Mouse (Mus musculus): ENCODE measurements around the gene Fam178b.

The Fam178b gene

DNA sequence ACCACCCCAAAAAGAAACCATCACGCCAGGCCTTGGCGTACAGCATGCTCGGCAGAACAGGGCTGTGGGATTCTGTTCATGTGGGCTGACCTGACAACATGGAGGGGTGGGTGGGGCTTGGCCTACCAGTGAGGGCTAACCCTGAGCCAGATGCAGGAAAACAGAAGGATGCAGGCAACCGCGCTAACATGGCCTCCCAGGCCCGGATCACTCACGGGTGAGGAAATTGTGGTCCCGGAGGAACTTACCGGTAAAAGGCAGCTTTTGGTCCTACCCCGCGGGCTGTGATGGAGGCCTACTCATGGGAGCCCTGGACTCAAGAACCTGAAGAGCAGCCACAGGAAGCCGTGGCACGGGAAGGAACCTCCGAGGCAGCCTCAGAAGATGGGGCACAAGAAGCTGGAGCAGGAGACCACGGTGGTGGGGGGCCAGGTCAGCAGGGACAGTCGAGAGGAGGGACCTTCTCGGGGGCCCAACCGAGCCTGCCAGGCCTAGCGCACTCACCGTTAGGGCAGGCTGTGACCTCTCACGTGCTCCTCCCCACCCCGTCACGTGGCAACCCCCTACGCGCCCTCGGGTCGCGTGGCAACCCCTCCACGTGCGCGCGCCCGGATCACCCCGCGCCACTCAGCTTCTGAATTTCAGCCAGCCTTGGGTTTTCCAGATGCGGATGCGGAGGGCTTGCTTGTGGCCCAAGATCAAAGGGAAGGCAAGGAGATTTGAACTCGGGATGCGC, at the start of gene Fam178b:
Gene Fam178b (minus strand): TSS at position 564 of the 736 bp plus-strand sequence.
- no peak for DNase-seq

DNA sequence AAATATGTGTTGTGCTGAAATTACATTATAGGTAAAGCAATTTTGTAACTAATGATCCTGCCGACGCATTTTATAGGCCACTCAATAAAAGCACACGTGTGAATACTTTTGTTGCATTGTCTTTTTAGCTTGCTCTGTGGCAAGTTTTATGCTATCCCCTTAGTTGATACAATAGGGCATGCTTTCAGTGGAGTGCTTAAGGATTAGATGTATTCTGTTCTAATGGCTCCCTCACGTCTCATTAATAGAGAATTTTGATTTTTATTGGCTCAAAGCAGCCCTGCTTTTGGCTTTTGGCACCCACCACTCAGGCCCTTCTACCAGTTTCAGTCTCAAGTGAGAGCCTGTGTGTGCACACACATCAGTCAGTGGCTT, 41.1 kb upstream of the Fam178b start:
- DNase-seq, result no peak

DNA sequence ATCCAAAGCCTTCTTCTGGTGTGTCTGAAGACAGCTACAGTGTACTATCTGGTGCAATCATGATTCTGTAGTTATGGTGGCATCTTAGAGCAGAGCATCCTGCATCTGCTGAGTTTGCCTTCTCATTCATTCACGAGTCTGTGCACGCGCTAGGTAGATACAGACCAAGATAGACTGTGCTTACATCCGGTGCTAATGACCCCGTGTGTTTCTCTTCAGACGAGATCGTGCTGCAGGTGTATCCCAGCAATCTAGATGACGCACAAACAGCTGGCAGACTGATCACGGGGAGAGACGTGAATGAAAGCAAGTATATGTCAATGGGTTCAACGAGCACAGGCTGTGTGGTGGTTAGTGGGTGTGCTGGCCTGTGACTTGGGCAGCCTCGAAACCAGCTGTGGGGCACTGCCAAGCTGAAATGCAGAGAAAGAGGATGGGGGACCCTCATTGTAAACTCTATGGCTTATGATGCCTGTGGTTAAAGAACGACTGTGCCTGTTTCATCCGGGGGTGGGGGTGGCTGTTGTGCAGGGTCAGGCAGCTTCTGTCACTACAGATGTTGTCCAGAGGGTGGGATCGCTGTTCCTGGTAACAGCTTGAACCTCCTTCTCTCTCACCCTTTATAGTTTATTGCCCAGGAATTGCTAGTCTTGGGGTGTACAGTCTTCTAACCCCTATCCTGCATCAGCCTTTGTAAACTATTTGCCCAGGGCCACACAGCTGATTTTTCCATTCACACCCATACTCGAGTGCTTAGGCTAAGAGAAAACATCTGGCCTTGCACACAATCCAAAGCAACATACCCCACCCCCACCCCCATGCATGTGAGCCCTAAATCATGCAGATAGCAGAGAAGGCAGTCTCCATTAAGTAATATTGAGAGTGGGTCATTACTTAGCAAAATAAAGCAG, 40.4 kb upstream of the Fam178b start:
- no peak for DNase-seq

DNA sequence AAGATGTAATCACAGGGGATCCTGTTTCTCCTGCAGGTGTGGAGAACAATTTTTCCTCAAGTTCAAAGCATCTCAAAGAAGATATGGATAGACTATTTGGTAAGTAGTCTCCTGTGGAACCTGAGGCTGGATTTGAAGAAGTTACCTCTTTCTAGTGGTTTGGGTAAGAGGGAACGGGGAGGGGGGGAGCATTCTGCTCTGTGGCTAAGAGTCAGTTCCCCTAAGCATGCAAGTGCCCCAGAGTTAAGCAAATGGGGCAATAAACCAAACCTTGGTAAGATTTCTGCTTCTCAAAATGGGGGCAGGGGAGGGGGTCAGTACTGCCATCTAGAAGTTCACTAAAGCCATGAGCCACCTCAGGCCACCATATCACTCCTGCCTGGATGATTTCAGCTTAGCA, 35.8 kb upstream of the Fam178b start:
- no peak for DNase-seq

DNA sequence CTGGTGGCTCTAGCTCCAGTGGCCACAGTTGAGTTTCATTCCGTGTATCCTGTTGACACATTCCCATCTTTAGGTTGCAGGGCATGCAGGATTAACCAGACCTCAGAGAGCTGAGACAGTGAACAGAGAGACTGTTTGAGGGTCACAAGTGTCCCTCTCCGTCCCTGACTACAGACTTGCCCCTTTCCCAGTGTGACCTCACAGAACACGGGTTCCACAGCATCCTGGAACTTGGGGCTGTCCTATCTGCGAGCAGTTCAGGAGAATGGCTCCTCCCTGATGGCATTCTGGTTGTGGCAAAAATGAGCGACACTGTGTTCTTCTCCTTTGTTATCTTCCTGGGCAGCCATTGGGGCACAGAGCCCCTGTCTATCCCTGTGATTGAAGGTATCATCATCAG, 31.3 kb upstream of the Fam178b start, which contains the start of gene Actr1b:
Gene Actr1b (minus strand): TSS at position 112 of the 400 bp plus-strand sequence.
- no peak for DNase-seq

DNA sequence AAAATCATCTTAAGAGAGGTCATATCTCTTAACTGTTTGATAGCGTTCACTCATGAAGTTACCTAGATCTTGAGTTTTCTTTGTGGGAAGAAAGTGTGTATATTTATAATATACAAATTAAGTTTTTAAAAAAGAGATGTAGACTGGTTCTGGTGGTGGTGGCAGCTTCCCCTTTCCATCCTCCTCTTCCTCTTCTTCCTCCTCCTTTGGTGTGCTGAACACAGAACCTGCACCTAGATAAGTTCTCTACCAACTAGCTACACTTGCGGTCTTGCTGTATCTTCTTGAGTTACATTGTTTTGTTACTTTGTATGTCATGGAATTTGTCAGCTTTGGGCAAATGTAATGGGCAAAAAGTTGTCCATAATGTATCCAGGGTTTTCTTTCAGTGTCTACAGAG, 28.1 kb upstream of the Fam178b start:
- DNase-seq, result no peak

DNA sequence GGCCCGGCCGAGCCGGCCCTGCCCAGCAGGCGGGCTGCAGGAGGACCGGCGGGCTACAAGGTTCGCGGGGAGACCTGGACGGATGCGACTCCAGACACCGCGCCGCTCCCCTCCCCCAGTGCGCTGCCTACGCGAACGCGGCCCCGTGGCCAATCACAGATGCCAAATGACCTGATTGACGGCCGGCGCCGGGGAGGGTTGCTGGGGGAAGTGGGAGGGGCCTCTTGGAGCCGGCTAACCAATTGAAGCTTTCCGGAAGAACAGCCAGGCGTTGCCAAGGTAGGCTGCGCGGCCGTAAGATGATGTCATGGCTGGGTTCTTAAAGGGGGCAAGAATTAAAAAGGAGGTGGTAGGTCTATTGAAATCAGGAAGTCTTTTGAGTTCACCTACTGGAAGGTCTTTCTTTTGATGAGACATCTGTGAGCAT, 26.9 kb upstream of the Fam178b start, which contains the start of gene 4933424G06Rik:
Gene 4933424G06Rik (plus strand): TSS at position 296 of the 427 bp plus-strand sequence.
- peak; percentile 99 for DNase-seq

DNA sequence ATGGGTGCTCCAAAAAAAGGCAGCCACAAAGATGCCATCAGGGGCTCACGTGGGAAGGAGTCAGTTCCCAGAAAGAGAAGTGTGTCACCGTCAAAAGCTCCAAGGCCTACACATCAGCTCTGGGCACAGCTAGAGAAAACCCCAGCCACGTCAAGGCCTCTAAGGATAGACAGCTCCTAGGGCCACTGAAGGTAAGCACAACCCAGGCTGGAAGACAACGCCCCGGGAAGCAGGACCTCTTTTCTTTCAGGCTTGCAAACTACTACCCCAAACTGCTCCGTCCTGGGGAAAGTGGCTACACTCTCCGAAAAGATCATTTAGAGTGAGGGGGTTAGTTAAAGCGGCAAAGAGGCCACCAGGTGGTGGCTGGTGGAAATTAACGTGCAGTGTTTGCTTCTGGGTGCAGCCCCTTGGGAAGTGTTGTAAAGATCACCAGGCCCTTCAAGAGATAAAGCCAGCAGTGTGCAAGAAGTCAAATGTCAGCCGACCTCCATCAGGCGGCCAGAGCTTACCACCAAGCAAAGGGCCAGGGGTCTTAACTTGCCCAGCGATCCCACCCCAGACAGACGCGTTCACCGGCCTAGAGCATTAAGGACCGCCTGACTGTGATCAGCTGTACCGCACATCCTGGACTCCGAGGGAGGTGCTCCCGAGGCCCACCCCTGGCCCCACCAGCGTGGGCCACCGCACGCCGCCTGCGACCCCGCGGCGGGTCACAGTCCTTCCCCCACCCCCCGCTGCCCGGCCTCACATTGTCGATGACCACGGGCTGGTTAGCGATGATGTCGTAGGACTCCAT, 26.3 kb upstream of the Fam178b start:
- DNase-seq, result no peak

DNA sequence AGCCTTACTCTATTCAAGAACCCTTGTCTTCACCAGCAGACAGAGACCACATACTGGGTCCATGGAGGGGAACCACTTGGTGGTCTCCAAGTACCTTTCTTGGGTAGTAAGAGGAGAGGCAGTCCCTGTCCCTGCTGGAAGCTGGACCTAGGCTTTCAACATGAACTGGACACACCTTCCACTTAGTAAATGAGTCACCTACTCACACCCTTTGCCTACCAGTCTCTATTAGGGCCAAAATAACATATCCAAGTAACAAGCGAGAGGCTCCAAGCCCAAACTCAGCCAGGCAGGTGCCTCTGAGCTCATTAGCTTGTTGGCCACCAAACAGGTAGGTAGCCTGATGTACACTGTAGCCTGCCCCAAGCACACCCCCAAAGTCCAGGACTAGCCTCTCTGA, 25.6 kb upstream of the Fam178b start:
- DNase-seq, result no peak

DNA sequence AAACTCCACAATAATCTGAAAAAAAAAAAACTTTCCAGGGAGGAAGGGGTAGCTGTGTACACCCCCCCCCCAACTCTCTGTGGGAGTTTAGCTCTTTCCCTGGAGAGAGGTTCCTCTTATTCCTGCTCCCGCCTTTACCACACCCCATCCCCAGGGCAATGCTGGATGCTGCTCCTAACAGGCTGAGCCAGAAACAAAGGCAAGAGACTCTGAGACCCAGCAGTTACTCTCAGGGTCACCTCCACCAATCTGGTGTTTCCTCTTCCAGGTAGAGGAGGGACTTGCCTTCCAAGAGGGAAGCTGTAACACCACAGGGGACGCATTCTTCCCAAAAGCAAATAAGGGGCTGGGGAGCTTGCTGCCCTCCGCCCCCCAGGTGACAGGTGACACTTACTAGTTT, 24.8 kb upstream of the Fam178b start:
- no peak for DNase-seq

DNA sequence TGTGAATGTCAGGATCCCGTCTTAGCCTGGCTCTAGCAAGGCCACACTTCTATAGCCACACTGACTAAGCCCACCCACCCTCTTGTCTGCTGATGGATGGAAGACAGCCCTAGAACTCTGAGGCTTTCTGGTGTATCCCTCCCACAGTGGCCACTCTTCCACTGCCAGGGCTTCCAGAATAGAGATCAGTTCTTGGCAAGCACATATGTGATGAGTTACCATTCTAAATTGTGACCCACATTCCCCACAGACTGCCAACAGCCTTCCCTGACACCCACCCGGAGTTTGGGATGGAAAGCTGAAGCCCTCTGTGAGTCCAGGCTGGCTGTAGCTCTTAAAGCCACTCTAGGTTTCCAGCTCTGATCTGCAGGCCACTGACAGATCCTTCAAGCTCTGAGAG, 24.2 kb upstream of the Fam178b start:
- DNase-seq, result no peak

DNA sequence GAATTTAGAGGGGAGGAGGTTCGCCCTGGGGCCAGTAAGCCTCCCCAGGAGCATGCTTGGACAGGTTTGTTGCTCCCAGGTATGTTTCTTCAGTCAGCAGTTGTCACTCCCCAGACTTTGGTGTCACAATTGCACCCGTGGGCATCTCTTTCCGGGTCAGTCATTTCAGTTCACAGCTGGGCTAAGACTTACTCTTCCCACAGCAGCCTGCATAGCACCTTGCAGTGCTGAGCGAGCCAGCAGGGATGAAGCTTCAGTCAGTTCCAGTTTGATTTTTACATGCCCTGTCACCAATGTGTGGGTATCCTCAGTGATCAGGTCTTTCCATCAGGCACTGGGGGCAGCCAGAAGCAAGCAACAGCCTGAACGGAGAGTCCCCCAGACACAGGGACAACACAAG, 14.0 kb upstream of the Fam178b start:
- no peak for DNase-seq

DNA sequence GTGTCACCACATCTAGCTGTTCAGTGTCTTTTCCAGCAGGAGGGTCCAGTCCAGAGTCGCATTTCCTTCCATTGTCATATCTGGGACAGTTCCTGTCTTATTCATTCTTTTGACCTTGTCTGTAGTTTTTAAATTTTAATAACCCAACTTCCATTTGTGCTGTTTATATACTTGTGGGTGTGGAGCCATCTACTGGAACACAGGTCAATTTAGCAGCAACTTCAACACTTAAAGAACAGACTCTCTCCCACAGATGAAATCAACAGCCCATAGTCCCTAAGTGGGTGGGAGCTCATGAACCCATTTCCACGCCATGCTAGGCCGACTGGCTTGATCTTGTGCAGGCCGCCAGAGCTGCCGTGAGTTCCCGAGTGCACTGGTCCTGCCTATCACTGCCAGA, 13.4 kb upstream of the Fam178b start:
- DNase-seq, result no peak

DNA sequence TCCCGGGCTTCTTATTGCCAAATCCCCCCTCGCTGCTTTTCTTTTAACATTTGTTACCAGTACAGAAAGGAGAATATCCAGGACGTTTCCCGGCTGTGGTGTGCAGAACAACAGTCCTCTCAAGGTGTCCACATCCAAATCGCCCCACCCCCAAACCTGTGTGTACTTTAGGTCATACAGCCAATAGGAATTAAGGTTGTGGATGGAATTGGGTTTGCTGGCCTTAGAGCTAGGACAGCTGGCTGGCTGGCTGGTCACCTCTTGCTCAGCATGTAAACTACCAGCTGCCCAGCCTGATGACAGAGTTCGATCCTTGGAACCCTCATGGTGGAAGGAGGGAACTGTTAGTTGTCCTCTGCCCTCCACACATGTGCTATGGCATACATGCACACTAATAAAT, 11.9 kb upstream of the Fam178b start:
- DNase-seq, result no peak

DNA sequence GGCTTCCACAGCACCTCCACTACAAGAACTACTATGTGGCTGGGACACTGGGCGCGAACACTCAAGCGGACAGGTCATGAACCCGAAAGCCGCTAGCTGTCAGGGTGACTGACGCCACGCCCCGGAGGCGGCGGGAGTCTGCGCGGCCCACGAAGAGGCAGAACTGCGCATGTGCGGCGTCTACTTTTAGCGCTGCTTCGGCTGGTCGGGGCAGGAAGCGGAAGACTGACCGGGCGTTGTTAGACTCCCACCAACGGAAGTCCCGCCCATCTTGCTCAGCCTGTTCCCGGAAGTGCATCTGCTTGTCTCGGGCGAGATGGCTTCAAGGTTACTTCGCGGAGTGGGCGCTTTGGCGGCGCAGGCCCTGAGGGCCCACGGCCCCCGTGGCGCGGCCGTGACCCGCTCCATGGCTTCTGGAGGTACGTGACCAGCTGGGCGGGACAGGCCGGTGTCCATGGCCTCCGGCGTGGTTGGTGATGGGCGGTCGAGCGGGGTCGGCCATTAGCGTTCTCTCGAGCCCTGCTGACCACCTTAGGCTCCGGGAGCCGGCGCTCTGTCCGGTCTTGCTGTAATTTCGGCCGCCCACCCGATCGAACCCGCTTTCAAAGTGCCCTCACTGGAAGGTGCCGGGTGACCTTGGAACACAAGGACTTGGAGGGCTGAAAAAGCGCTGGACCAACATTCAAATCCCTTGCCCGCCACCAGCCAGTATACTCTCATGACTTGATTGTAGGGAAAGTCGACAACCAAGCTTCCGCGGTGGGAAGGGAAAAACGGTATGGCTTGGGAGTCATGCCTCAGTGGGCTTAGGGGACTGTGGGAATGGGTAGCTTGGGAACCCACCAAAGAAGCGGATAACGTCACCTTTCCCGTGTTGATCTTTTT, 8.5 kb upstream of the Fam178b start, which contains the start of gene Cox5b:
Gene Cox5b (plus strand): TSS at position 179 of the 885 bp plus-strand sequence.
- DNase-seq, result peak; percentile 98

DNA sequence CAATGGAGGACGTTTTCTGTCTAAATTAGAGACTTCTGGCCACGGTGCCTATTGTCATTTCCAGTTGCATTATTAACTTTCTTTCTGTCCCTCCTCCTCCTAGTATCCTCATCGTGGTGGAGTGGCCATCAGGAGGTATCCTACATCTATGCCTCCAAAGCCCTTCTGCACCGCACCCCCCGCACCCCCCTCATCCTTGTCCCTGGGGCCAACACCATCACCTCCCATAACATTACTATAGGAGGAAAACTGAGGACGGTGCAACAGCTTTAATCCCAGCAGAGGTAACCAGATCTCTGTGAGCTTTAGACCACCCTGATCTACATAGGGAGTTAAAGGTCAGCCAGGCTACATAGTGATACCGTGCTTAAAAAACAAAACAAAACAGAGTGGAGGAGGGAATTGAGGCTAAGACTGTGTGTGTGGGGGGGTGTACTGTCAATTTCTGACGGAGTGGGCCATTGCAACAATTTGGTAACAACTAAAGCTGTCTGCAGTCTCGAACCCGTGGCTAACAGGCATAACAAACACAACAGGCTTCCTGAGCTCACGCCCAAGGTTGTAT, 7.8 kb upstream of the Fam178b start:
- peak; percentile 57 for DNase-seq

DNA sequence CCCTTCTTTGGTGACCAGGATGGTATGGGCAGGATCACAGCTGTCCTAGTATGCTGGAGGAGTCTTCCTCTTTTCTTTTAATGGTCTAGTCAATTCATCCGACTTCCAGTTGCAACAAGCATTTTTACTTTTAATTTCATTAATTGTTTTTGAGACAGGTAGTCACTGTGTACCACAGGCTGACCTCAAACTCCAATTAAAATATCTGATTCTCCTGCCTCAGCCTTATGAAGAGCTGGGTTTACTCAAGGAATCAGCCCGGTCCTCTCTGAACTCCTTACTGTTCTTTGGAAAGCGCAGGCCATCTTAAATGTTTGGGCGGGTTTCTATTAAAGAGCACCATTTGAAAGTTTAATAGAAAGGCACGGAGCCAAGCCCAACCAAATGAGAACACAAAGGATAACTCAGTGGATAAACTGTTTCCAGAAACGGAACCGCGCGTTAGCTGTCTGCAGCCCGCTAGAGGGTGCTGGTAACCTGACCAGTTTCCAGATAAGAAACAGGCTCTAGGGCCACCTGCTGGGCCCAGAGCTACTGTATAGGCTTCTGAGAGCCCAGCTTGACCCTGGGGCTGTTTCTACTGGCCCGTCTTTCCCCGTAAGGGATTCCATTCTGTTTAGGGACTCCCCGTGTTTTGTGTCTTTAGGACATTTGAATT, 956 bp upstream of the Fam178b start:
- peak; percentile 76 for DNase-seq

DNA sequence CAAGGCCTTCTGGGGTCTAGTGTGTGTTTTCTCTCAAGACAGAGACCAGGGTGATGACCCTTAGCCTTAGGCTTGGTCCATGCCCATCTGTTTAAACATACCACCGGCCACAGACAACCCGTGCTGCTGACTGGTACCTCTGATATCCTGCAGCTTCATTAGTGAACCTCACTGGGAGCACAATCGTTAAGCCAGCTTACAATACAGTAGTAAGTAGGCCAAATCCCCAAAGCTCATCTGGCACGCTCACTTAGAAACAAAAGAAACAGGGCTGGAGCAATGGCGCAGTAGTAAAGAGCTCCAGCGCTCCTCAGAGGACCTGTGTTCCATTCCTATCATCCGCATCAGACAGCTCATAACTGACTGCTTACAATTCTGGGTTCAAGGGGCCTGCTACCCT, 2.1 kb downstream of the Fam178b start:
- DNase-seq, result no peak

DNA sequence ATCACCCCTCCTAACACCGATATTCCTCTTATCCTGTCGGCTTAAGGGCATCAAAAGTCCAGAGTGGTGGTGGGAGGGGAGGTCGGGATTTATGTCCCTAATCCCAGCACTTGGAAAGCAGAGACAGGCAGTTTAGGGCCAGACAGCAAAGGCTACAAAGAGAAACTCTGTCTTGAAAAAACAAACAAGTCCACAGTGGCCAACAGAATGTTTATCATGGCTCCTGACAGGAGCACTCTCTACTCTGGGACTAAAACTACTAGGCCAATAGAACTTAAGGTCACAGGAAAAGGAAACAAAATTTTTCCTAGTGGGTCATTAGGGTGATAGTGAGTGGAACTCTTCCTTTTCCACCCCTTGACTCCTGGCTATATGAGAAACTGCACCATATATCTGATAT, 8.0 kb downstream of the Fam178b start:
- DNase-seq, result no peak

DNA sequence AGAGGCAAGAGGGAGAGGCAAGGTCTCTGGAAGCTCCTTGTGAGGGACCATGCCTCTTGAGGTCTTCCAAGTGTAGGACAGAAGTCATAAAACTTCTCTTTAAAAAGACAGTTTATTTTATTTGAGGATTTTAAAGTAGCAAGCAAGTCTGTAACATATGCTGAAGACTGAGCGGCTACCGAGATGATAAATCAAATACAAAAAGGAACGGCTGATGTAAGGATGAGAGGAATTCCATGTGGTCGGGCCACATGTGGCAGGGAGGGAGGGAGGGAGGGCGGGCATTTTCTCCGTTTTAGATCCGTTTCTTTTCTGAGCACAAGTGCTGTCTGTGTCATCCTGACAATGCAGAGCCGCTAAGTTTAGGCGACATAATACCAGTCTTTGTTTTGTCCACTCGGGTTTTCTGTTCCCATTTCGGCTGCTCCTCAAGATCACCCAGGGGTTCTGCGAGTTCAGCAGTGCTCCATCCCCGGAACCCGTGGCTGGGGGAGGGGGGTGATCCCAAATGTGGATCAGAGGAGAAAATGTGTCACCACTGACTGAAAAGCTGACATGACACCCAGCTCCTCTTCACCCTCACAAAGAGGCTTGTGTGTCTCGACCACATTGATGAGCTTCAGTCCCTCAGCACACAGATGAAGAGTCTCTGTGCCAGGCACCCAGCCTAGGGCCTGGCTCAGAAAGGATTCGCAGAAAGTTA, 10.2 kb downstream of the Fam178b start:
- DNase-seq, result no peak

All from cerebellum, adult 9-11 months (tissue).